Mouse (Mus musculus): ENCODE measurements around the gene Sema4a. TPM values are rescaled to one million over a fixed set of nuclear protein-coding genes. Genes with fewer than 3 reads are reported as not detected.

Sema4a gene
- total RNA-seq (2014; rRNA removed; ENCODE audit: low replicate concordance) (2.0 and 2.1 TPM in 2 replicates), polyA plus RNA-seq (2015; fragmentation: Nextera tagmentation; extraction: Ambion mirVana) (0.93 and 1.0 TPM in 2 replicates)

GRCm38 (mm10) chr3:88460983-88461696, at the start of gene Sema4a:
Sema4a (minus strand) TSS chr3:88461182.
- DNase-seq (ENCODE audit: low spot score) (no peak), ATAC-seq (ENCODE audit: insufficient read depth, low read depth) (0 out of 2 replicates have a peak, but pooled peaks have one; percentile 5)
- Histone ChIP-seq H3K4me1 (ENCODE audit: control insufficient read depth, insufficient read depth) (no peaks in the 10 kb centered on the region), H3K27ac (ENCODE audit: low read depth) (no peak within 1 kb of the TSS), H3K27me3 (ENCODE audit: control insufficient read depth, insufficient read depth, low read length) (peaks cover 15% of the 10 kb centered on the region; the same call in 1 of the 2 replicates), H3K4me2 (ENCODE audit: low read depth, low read length) (no peak within 1 kb of the TSS), H3K36me3 (replicated peaks; ENCODE audit: control insufficient read depth, insufficient read depth, low read length) (no peaks in the 10 kb centered on the region), H3K4me3 (ENCODE audit: low read depth, low read length) (no peak within 1 kb of the TSS), H3K9me3 (replicated peaks; ENCODE audit: control insufficient read depth, low read length) (no peaks in the 10 kb centered on the region), H3K9ac (replicated peaks; ENCODE audit: low read depth, low read length) (no peak within 1 kb of the TSS)
- TF ChIP-seq CTCF (IDR thresholded peaks at IDR 0.05; ENCODE audit: low read depth) (no peak), EP300 (IDR thresholded peaks at IDR 0.05; ENCODE audit: low read depth) (no peak)
- 34% methylated on average over 12 of the region's 12 CpGs for whole genome bisulfite sequencing

GRCm38 (mm10) chr3:88509692-88510420, 48.9 kb upstream of the Sema4a start, which contains the start of gene Lmna:
Lmna (minus strand) TSS chr3:88509956.
- ATAC-seq (ENCODE audit: insufficient read depth, low read depth) (peak; percentile 97), DNase-seq (ENCODE audit: low spot score) (peak; percentile 94)
- H3K27ac ChIP-seq (ENCODE audit: low read depth), result peak within 1 kb of the TSS; percentile 90
- peak within 1 kb of the TSS; percentile 41 for H3K9ac ChIP-seq (replicated peaks; ENCODE audit: low read depth, low read length)
- H3K4me3 ChIP-seq (ENCODE audit: low read depth, low read length), result peak within 1 kb of the TSS; percentile 43
- TF ChIP-seq CTCF (IDR thresholded peaks at IDR 0.05; ENCODE audit: low read depth) (peak; percentile 18; the same call in 1 of the 2 replicates), EP300 (IDR thresholded peaks at IDR 0.05; ENCODE audit: low read depth) (peak; percentile 89)
- H3K36me3 ChIP-seq (replicated peaks; ENCODE audit: control insufficient read depth, insufficient read depth, low read length), result no peaks in the 10 kb centered on the region
- peaks cover 23% of the 10 kb centered on the region for H3K4me1 ChIP-seq (ENCODE audit: control insufficient read depth, insufficient read depth)
- H3K27me3 ChIP-seq (ENCODE audit: control insufficient read depth, insufficient read depth, low read length), result no peaks in the 10 kb centered on the region
- no peaks in the 10 kb centered on the region for H3K9me3 ChIP-seq (replicated peaks; ENCODE audit: control insufficient read depth, low read length)
- under 1% methylated on average over 31 of the region's 31 CpGs for WGBS
- peak within 1 kb of the TSS; percentile 62 for H3K4me2 ChIP-seq (ENCODE audit: low read depth, low read length)

GRCm38 (mm10) chr3:88509250-88509649, 48.3 kb upstream of the Sema4a start:
- Histone ChIP-seq H3K9me3 (replicated peaks; ENCODE audit: control insufficient read depth, low read length) (no peaks in the 10 kb centered on the region), H3K9ac (replicated peaks; ENCODE audit: low read depth, low read length) (peak overlapping the region; percentile 41; the same call in 1 of the 2 replicates), H3K27me3 (ENCODE audit: control insufficient read depth, insufficient read depth, low read length) (no peaks in the 10 kb centered on the region), H3K4me2 (ENCODE audit: low read depth, low read length) (peak overlapping the region; percentile 62), H3K27ac (ENCODE audit: low read depth) (peak overlapping the region; percentile 90), H3K36me3 (replicated peaks; ENCODE audit: control insufficient read depth, insufficient read depth, low read length) (no peaks in the 10 kb centered on the region), H3K4me1 (ENCODE audit: control insufficient read depth, insufficient read depth) (peaks cover 20% of the 10 kb centered on the region), H3K4me3 (ENCODE audit: low read depth, low read length) (peak overlapping the region; percentile 43)
- 67% methylated on average over 3 of the region's 3 CpGs for WGBS
- TF ChIP-seq EP300 (IDR thresholded peaks at IDR 0.05; ENCODE audit: low read depth), result no peak
- no peak for TF ChIP-seq CTCF (IDR thresholded peaks at IDR 0.05; ENCODE audit: low read depth)
- no peak for DNase-seq (ENCODE audit: low spot score)
- ATAC-seq (ENCODE audit: insufficient read depth, low read depth), result no peak

GRCm38 (mm10) chr3:88505765-88506164, 44.8 kb upstream of the Sema4a start:
- no peaks in the 10 kb centered on the region for H3K36me3 ChIP-seq (replicated peaks; ENCODE audit: control insufficient read depth, insufficient read depth, low read length)
- H3K4me2 ChIP-seq (ENCODE audit: low read depth, low read length), result no peak overlapping the region
- ATAC-seq (ENCODE audit: insufficient read depth, low read depth) (no peak), DNase-seq (ENCODE audit: low spot score) (no peak)
- no peak overlapping the region for H3K27ac ChIP-seq (ENCODE audit: low read depth)
- no peak for TF ChIP-seq CTCF (IDR thresholded peaks at IDR 0.05; ENCODE audit: low read depth)
- TF ChIP-seq EP300 (IDR thresholded peaks at IDR 0.05; ENCODE audit: low read depth), result no peak
- no peaks in the 10 kb centered on the region for H3K27me3 ChIP-seq (ENCODE audit: control insufficient read depth, insufficient read depth, low read length)
- H3K4me1 ChIP-seq (ENCODE audit: control insufficient read depth, insufficient read depth), result peaks cover 33% of the 10 kb centered on the region
- no peak overlapping the region for H3K9ac ChIP-seq (replicated peaks; ENCODE audit: low read depth, low read length)
- no peaks in the 10 kb centered on the region for H3K9me3 ChIP-seq (replicated peaks; ENCODE audit: control insufficient read depth, low read length)
- WGBS, result 64% methylated on average over 7 of the region's 7 CpGs
- no peak overlapping the region for H3K4me3 ChIP-seq (ENCODE audit: low read depth, low read length)

GRCm38 (mm10) chr3:88505081-88505480, 44.1 kb upstream of the Sema4a start:
- 71% methylated on average over 6 of the region's 6 CpGs for WGBS
- no peaks in the 10 kb centered on the region for H3K36me3 ChIP-seq (replicated peaks; ENCODE audit: control insufficient read depth, insufficient read depth, low read length)
- no peak overlapping the region for H3K27ac ChIP-seq (ENCODE audit: low read depth)

More at GRCm38 (mm10) chr3:88505081-88505480, 44.1 kb upstream of the Sema4a start:
- Histone ChIP-seq H3K4me1 (ENCODE audit: control insufficient read depth, insufficient read depth) (peaks cover 33% of the 10 kb centered on the region), H3K9me3 (replicated peaks; ENCODE audit: control insufficient read depth, low read length) (no peaks in the 10 kb centered on the region), H3K4me3 (ENCODE audit: low read depth, low read length) (no peak overlapping the region), H3K9ac (replicated peaks; ENCODE audit: low read depth, low read length) (no peak overlapping the region), H3K27me3 (ENCODE audit: control insufficient read depth, insufficient read depth, low read length) (no peaks in the 10 kb centered on the region), H3K4me2 (ENCODE audit: low read depth, low read length) (no peak overlapping the region)
- DNase-seq (ENCODE audit: low spot score) (no peak), ATAC-seq (ENCODE audit: insufficient read depth, low read depth) (no peak)
- no peak for TF ChIP-seq CTCF (IDR thresholded peaks at IDR 0.05; ENCODE audit: low read depth)
- no peak for TF ChIP-seq EP300 (IDR thresholded peaks at IDR 0.05; ENCODE audit: low read depth)

Data from heart, postnatal 0 days (tissue).